Comparison of ENCODE assay signal across 8 mouse cellular contexts in the genomic region with DNA sequence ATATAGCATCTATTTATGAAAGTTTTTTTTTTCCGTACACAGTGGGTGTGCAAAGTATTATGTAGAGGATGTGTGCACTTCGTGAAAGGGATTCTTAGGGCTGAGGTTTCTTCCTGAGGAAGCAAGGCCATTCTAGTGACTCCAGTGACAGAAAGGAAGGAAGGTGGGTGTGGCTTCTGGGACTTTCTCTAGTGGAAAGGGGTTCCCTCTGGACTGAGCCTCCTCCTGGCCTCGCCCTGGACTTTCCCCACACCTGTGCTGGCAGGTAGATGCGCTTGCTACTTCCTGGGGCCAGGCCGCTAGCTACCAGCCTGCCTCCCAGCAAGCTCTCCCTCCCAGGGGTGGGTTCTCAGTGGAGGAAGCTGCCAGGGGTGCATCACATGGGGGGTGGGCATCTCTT. TPM values are rescaled to one million over a fixed set of nuclear protein-coding genes. Genes with fewer than 3 reads are reported as not detected.
DNase-seq lines count a peak whose midpoint lies in the region; ATAC-seq and TF ChIP-seq lines count a peak whose summit lies in the region.

No protein-coding gene starts in this region.

- H3K27ac ChIP-seq in CH12.LX (ENCODE audit: insufficient read depth, low read depth), result no peak overlapping the region
- no peak overlapping the region; the same call in 1 of the 2 replicates for H3K27ac ChIP-seq in embryonic facial prominence, embryonic 10.5 days (replicated peaks)
- no peak overlapping the region for H3K27ac ChIP-seq in hindbrain, embryonic 12.5 days
- no peak overlapping the region for H3K27ac ChIP-seq in liver, embryonic 13.5 days
- no peak overlapping the region; the same call in 1 of the 2 replicates for H3K27ac ChIP-seq in stomach, embryonic 15.5 days

- no peak for TF ChIP-seq RAD21 in CH12.LX (IDR thresholded peaks at IDR 0.05; ENCODE audit: low read depth, low read length)

- no peaks in the 10 kb centered on the region for H3K9me3 ChIP-seq in CH12.LX (replicated peaks; ENCODE audit: low read length)
- no peaks in the 10 kb centered on the region for H3K9me3 ChIP-seq in embryonic facial prominence, embryonic 10.5 days
- no peaks in the 10 kb centered on the region for H3K9me3 ChIP-seq in hindbrain, embryonic 12.5 days (replicated peaks)
- no peaks in the 10 kb centered on the region for H3K9me3 ChIP-seq in liver, embryonic 13.5 days (replicated peaks)
- H3K9me3 ChIP-seq in stomach, embryonic 15.5 days, result no peaks in the 10 kb centered on the region

- peaks cover 47% of the 10 kb centered on the region for H3K79me2 ChIP-seq in CH12.LX (replicated peaks; ENCODE audit: control insufficient read depth, extremely low read depth, insufficient read depth, poor library complexity, severe bottlenecking)

- no peak for TF ChIP-seq EP300 in CH12.LX (IDR thresholded peaks at IDR 0.05; ENCODE audit: low read length)

- dilution Hi-C loops in CH12.LX (cut with MboI; ENCODE audit: extremely low pct_ligation_motif_present, extremely low pct_unique_long_range_greater_than_20kb, low sequenced_read_pairs), result no loop called here

- TF ChIP-seq POLR2A in CH12.LX (IDR thresholded peaks at IDR 0.05; ENCODE audit: low read depth, low read length), result no peak

- no peaks in the 10 kb centered on the region for H3K27me3 ChIP-seq in CH12.LX (replicated peaks)
- 0 out of 2 replicates have a peak, but pooled peaks cover 4% of the 10 kb centered on the region for H3K27me3 ChIP-seq in embryonic facial prominence, embryonic 10.5 days (replicated peaks; ENCODE audit: low read depth, poor library complexity, severe bottlenecking)
- H3K27me3 ChIP-seq in hindbrain, embryonic 12.5 days, result 0 out of 2 replicates have a peak, but pooled peaks cover 3% of the 10 kb centered on the region
- peaks cover 19% of the 10 kb centered on the region for H3K27me3 ChIP-seq in liver, embryonic 13.5 days
- no peaks in the 10 kb centered on the region for H3K27me3 ChIP-seq in stomach, embryonic 15.5 days (replicated peaks)

- H3K36me3 ChIP-seq in CH12.LX (replicated peaks in 1 of 2; ENCODE audit: control insufficient read depth in 1 of 2, insufficient read depth in 1 of 2, low read length in 1 of 2), result peaks cover 0 to 43% of the 10 kb centered on the region in 2 experiments
- H3K36me3 ChIP-seq in embryonic facial prominence, embryonic 10.5 days (replicated peaks), result no peaks in the 10 kb centered on the region; the same call in 1 of the 2 replicates
- no peaks in the 10 kb centered on the region for H3K36me3 ChIP-seq in hindbrain, embryonic 12.5 days
- no peaks in the 10 kb centered on the region for H3K36me3 ChIP-seq in liver, embryonic 13.5 days
- no peaks in the 10 kb centered on the region for H3K36me3 ChIP-seq in stomach, embryonic 15.5 days

- in situ Hi-C loops in CH12.LX (cut with MboI; ENCODE audit: low pct_ligation_motif_present, low pct_unique_long_range_greater_than_20kb, low sequenced_read_pairs), result loop anchor here (5.0 to 25.0 kb wide), 6 partner anchors 68 to 493 kb away; a partner anchor contains a TSS

- 73% methylated on average over 5 of the region's 5 CpGs for WGBS in embryonic facial prominence, embryonic 10.5 days
- WGBS in hindbrain, embryonic 12.5 days, result 79% methylated on average over 5 of the region's 5 CpGs
- WGBS in liver, embryonic 13.5 days (ENCODE audit: insufficient replicate concordance), result 42% methylated on average over 5 of the region's 5 CpGs
- 52% methylated on average over 5 of the region's 5 CpGs for WGBS in stomach, embryonic 15.5 days

- H3K9ac ChIP-seq in CH12.LX (ENCODE audit: insufficient read depth, low read depth), result peak overlapping the region; percentile 78
- peak overlapping the region; percentile 74 for H3K9ac ChIP-seq in hindbrain, embryonic 12.5 days
- peak overlapping the region; percentile 73; the same call in 1 of the 2 replicates for H3K9ac ChIP-seq in liver, embryonic 13.5 days
- no peak overlapping the region for H3K9ac ChIP-seq in stomach, embryonic 15.5 days

- H3K4me2 ChIP-seq in CH12.LX (ENCODE audit: insufficient read depth, low read depth, poor library complexity, severe bottlenecking), result peak overlapping the region; percentile 67
- H3K4me2 ChIP-seq in hindbrain, embryonic 12.5 days (replicated peaks), result peak overlapping the region; percentile 85
- H3K4me2 ChIP-seq in liver, embryonic 13.5 days, result peak overlapping the region; percentile 82
- peak overlapping the region; percentile 89 for H3K4me2 ChIP-seq in stomach, embryonic 15.5 days

- ATAC-seq in hindbrain, embryonic 12.5 days (ENCODE audit: low FRiP score), result no peak
- no peak for ATAC-seq in liver, embryonic 13.5 days (ENCODE audit: low read depth)
- no peak for ATAC-seq in stomach, embryonic 15.5 days (ENCODE audit: insufficient read depth, low FRiP score, low read depth)

- intact Hi-C loops in gastrocnemius, postnatal 36 days (cut with DNase I), result loop anchor here (5.0 to 10.0 kb wide), 3 partner anchors 123 to 345 kb away; no protein-coding TSS in a partner anchor

- H3K4me1 ChIP-seq in CH12.LX (ENCODE audit: control insufficient read depth in 1 of 2, insufficient read depth in 2 of 2), result peaks cover 9 to 50% of the 10 kb centered on the region in 2 experiments; a peak in 2 of 4 replicates
- H3K4me1 ChIP-seq in embryonic facial prominence, embryonic 10.5 days, result peaks cover 56% of the 10 kb centered on the region
- peaks cover 28% of the 10 kb centered on the region for H3K4me1 ChIP-seq in hindbrain, embryonic 12.5 days
- peaks cover 48% of the 10 kb centered on the region for H3K4me1 ChIP-seq in liver, embryonic 13.5 days (replicated peaks)
- peaks cover 36% of the 10 kb centered on the region for H3K4me1 ChIP-seq in stomach, embryonic 15.5 days

- no peak for TF ChIP-seq CTCF in CH12.LX (conservative IDR thresholded peaks at IDR 0.05 in 1 of 2, IDR thresholded peaks at IDR 0.05 in 1 of 2; ENCODE audit: low read depth in 2 of 2, low read length in 2 of 2)

- peak overlapping the region; percentile 80 to 97 (median 92) for H3K4me3 ChIP-seq in CH12.LX (replicated peaks in 1 of 3; ENCODE audit: low read depth in 2 of 3, low read length in 2 of 3, poor library complexity in 1 of 3)
- peak overlapping the region; percentile 82 for H3K4me3 ChIP-seq in embryonic facial prominence, embryonic 10.5 days
- H3K4me3 ChIP-seq in hindbrain, embryonic 12.5 days, result peak overlapping the region; percentile 60
- peak overlapping the region; percentile 63 for H3K4me3 ChIP-seq in liver, embryonic 13.5 days (replicated peaks)
- peak overlapping the region; percentile 72 for H3K4me3 ChIP-seq in stomach, embryonic 15.5 days (replicated peaks)

- DNase-seq in CH12.LX (ENCODE audit: extremely low read depth), result no peak
- DNase-seq in embryonic facial prominence, embryonic 10.5 days (ENCODE audit: low spot score), result no peak
- DNase-seq in liver, embryonic 13.5 days, result no peak
- no peak for DNase-seq in gastrocnemius, postnatal 36 days
- no peak for DNase-seq in adrenal gland, postnatal 36 days
- DNase-seq in cerebellum, adult 11-12 months, result no peak

TF ChIP-seq in CH12.LX, 34 proteins besides CTCF, POLR2A, EP300 and RAD21:
- TF ChIP-seq ELF1 (IDR thresholded peaks at IDR 0.05; ENCODE audit: low read depth, low read length), result no peak
- TF ChIP-seq MYC (IDR thresholded peaks at IDR 0.05; ENCODE audit: low read depth, low read length), result no peak
- 0 out of 2 replicates have a peak, but pooled peaks have one; percentile 8 for TF ChIP-seq MXI1 (IDR thresholded peaks at IDR 0.05; ENCODE audit: low read depth, low read length)
- TF ChIP-seq MAZ (IDR thresholded peaks at IDR 0.05; ENCODE audit: low read depth, low read length), result no peak

RNA-seq across cellular contexts. Expression of a gene that starts 1.7 kb away (rescaled TPM):
- total RNA-seq in CH12.LX (2012; rRNA removed) (51.4 and 74.0 TPM in 2 replicates), CH12.LX (2014; rRNA removed) (28.9 and 29.5 TPM in 2 replicates)
- 52.4 and 61.6 TPM in 2 replicates for polyA plus RNA-seq in CH12.LX (2012; ENCODE audit: insufficient read length, low read depth)
- polyA plus RNA-seq in embryonic facial prominence, embryonic 10.5 days (2016; fragmentation: Nextera tagmentation; extraction: Ambion mirVana), result 20.4 and 22.5 TPM in 2 replicates
- polyA plus RNA-seq in hindbrain, embryonic 12.5 days (2016; fragmentation: Nextera tagmentation; extraction: Ambion mirVana), result 32.4 and 37.3 TPM in 2 replicates
- polyA plus RNA-seq in liver, embryonic 13.5 days (2015; fragmentation: Nextera tagmentation; extraction: Ambion mirVana), result 2.9 and 3.8 TPM in 2 replicates
- polyA plus RNA-seq in stomach, embryonic 15.5 days (2015; fragmentation: Nextera tagmentation; extraction: Ambion mirVana), result 17.4 and 20.3 TPM in 2 replicates
- 1 to 10 TPM; 6.7 to 7.2 TPM for total RNA-seq in gastrocnemius, postnatal 36 days (2021)
- 10 to 100 TPM; 41.7 to 74.9 TPM for total RNA-seq in adrenal gland, postnatal 36 days (2021)

RNA-seq across cellular contexts. Expression of a gene that starts 28.1 kb away (rescaled TPM):
- not detected in 2 replicates for total RNA-seq in CH12.LX (2012; rRNA removed)
- not detected in 2 replicates for total RNA-seq in CH12.LX (2014; rRNA removed)
- not detected in 2 replicates for polyA plus RNA-seq in CH12.LX (2012; ENCODE audit: insufficient read length, low read depth)
- polyA plus RNA-seq in embryonic facial prominence, embryonic 10.5 days (2016; fragmentation: Nextera tagmentation; extraction: Ambion mirVana), result not detected in 2 replicates
- polyA plus RNA-seq in hindbrain, embryonic 12.5 days (2016; fragmentation: Nextera tagmentation; extraction: Ambion mirVana), result not detected in 2 replicates
- polyA plus RNA-seq in liver, embryonic 13.5 days (2015; fragmentation: Nextera tagmentation; extraction: Ambion mirVana), result not detected in 2 replicates
- polyA plus RNA-seq in stomach, embryonic 15.5 days (2015; fragmentation: Nextera tagmentation; extraction: Ambion mirVana), result 0.32 TPM in 1 of 2 replicates, not detected in the other
- not detected for total RNA-seq in gastrocnemius, postnatal 36 days (2021)
- not detected for total RNA-seq in adrenal gland, postnatal 36 days (2021)
